Mouse (Mus musculus) intestine, postnatal 0 days (tissue): ENCODE results near the gene Tmcc3. TPM values are rescaled to one million over a fixed set of nuclear protein-coding genes. Genes with fewer than 3 reads are reported as not detected.

Source experiments
- ATAC-seq: fragments of 200-750 bp; cut with Nextera tagmentation; 2 replicates; pipeline ENCODE4 v1.8.0; 2017; ENCODE audit warnings: mild to moderate bottlenecking, moderate TSS enrichment, moderate library complexity
- H3K27ac ChIP-seq: fragments of 300-500 bp; sonication (generic); 2 replicates; pipeline ENCODE4 v1.5.1; 2014; ENCODE audit warnings: mild to moderate bottlenecking, low read depth, low read length, moderate library complexity
- H3K27me3 ChIP-seq: fragments of 300-500 bp; sonication (generic); replicated peaks from 2 replicates; pipeline ENCODE4 v1.6.1; 2014; ENCODE audit warnings: low read length, mixed read lengths; ENCODE audit not compliant: control insufficient read depth, insufficient read depth
- H3K36me3 ChIP-seq: fragments of 300-500 bp; sonication (generic); 2 replicates; pipeline ENCODE4 v1.6.1; 2014; ENCODE audit warnings: mild to moderate bottlenecking, moderate library complexity; ENCODE audit not compliant: control insufficient read depth, insufficient read depth
- H3K4me1 ChIP-seq: fragments of 300-500 bp; sonication (generic); replicated peaks from 2 replicates; pipeline ENCODE4 v1.6.1; 2014; ENCODE audit warnings: antibody characterized with exemption, low read length, mixed read lengths; ENCODE audit not compliant: control insufficient read depth, insufficient read depth
- H3K4me2 ChIP-seq: fragments of 300-500 bp; sonication (generic); replicated peaks from 2 replicates; pipeline ENCODE4 v1.6.1; 2014; ENCODE audit warnings: low read depth, mild to moderate bottlenecking, moderate library complexity
- H3K4me3 ChIP-seq: fragments of 300-500 bp; sonication (generic); 2 replicates; pipeline ENCODE4 v1.5.1; 2014; ENCODE audit warnings: low read depth, low read length
- H3K9ac ChIP-seq: fragments of 300-500 bp; sonication (generic); 2 replicates; pipeline ENCODE4 v1.6.1; 2014; ENCODE audit warnings: mild to moderate bottlenecking, low read depth, low read length
- H3K9me3 ChIP-seq: fragments of 300-500 bp; sonication (generic); 2 replicates; pipeline ENCODE4 v1.6.1; 2016; ENCODE audit warnings: mixed run types; ENCODE audit not compliant: control insufficient read depth
- CTCF ChIP-seq: sonication (generic); IDR thresholded peaks from 2 replicates; pipeline ENCODE4 v1.5.1; 2016; ENCODE audit warnings: low read depth, mild to moderate bottlenecking, control low read depth, antibody characterized with exemption, moderate library complexity
- WGBS: fragments of 180-500 bp; shearing (Covaris S2); extraction: QIAGEN DNeasy Blood & Tissue Kit; methylation state at CpG from one replicate; pipeline ENCODE4 v1.1.7; 2014; 5-methylcytosine and 5-hydroxymethylcytosine counted together
- polyA plus RNA-seq: library from polyadenylated mRNA; unstranded; fragments of >200 nt; fragmentation: Nextera tagmentation; extraction: Ambion mirVana; gene quantifications from 2 replicates; pipeline ENCODE4 v1.2.1, GENCODE M21; 2015

Tmcc3 gene
- polyA plus RNA-seq, 1 experiment from 2014 or later: 10.0 TPM

- TF ChIP-seq CTCF: no peak
- H3K4me1 ChIP-seq: no peaks in the 10 kb centered on the region
These were observed 42.3 kb downstream of the Tmcc3 start for GRCm38 (mm10) chr10:94354005-94354404.

GRCm38 (mm10) chr10:94354427-94354826 lies 42.7 kb downstream of the Tmcc3 start:
- no peak for ATAC-seq
- TF ChIP-seq CTCF: no peak
- no peaks in the 10 kb centered on the region for H3K4me1 ChIP-seq
- no peak overlapping the region for H3K4me2 ChIP-seq
- H3K9me3 ChIP-seq: no peaks in the 10 kb centered on the region
- WGBS: 66% methylated on average over 3 of the region's 3 CpGs
- no peak overlapping the region for H3K4me3 ChIP-seq
- no peak overlapping the region for H3K9ac ChIP-seq
- H3K27me3 ChIP-seq: no peaks in the 10 kb centered on the region
- no peaks in the 10 kb centered on the region for H3K36me3 ChIP-seq
- no peak overlapping the region for H3K27ac ChIP-seq

More at GRCm38 (mm10) chr10:94354005-94354404, 42.3 kb downstream of the Tmcc3 start:
- Histone ChIP-seq H3K4me2 (no peak overlapping the region), H3K36me3 (no peaks in the 10 kb centered on the region), H3K9ac (no peak overlapping the region), H3K4me3 (no peak overlapping the region), H3K9me3 (no peaks in the 10 kb centered on the region), H3K27ac (no peak overlapping the region), H3K27me3 (no peaks in the 10 kb centered on the region)
- ATAC-seq: no peak
- 73% methylated on average over 4 of the region's 4 CpGs for WGBS

- 86% methylated on average over 13 of the region's 13 CpGs for WGBS
- H3K9me3 ChIP-seq: no peaks in the 10 kb centered on the region
- H3K4me2 ChIP-seq: no peak overlapping the region
- no peak for TF ChIP-seq CTCF
- H3K4me1 ChIP-seq: no peaks in the 10 kb centered on the region
- no peak overlapping the region for H3K9ac ChIP-seq
- H3K27ac ChIP-seq: no peak overlapping the region
- no peaks in the 10 kb centered on the region for H3K36me3 ChIP-seq
- ATAC-seq: no peak
- H3K4me3 ChIP-seq: no peak overlapping the region
- no peaks in the 10 kb centered on the region for H3K27me3 ChIP-seq
These were observed 44.9 kb downstream of the Tmcc3 start for GRCm38 (mm10) chr10:94356504-94357169.

GRCm38 (mm10) chr10:94360664-94361063 lies 48.9 kb downstream of the Tmcc3 start:
- WGBS: 50% methylated on average over 1 of the region's 1 CpGs
- no peak overlapping the region for H3K9ac ChIP-seq

GRCm38 (mm10) chr10:94371293-94371692 lies 59.5 kb downstream of the Tmcc3 start:
- Histone ChIP-seq H3K9ac (no peak overlapping the region), H3K4me1 (no peaks in the 10 kb centered on the region), H3K27me3 (no peaks in the 10 kb centered on the region), H3K36me3 (no peaks in the 10 kb centered on the region), H3K9me3 (no peaks in the 10 kb centered on the region), H3K27ac (no peak overlapping the region), H3K4me2 (no peak overlapping the region), H3K4me3 (no peak overlapping the region)
- no peak for TF ChIP-seq CTCF
- WGBS: 63% methylated on average over 2 of the region's 2 CpGs
- no peak for ATAC-seq

More at GRCm38 (mm10) chr10:94360664-94361063, 48.9 kb downstream of the Tmcc3 start:
- Histone ChIP-seq H3K4me3 (no peak overlapping the region), H3K4me1 (no peaks in the 10 kb centered on the region), H3K9me3 (no peaks in the 10 kb centered on the region), H3K27me3 (no peaks in the 10 kb centered on the region), H3K36me3 (no peaks in the 10 kb centered on the region), H3K4me2 (no peak overlapping the region), H3K27ac (no peak overlapping the region)
- no peak for ATAC-seq
- no peak for TF ChIP-seq CTCF

GRCm38 (mm10) chr10:94376941-94377340 lies 65.2 kb downstream of the Tmcc3 start:
- Histone ChIP-seq H3K4me3 (no peak overlapping the region), H3K27ac (no peak overlapping the region), H3K4me1 (0 out of 2 replicates have a peak, but pooled peaks cover 2% of the 10 kb centered on the region), H3K9me3 (no peaks in the 10 kb centered on the region), H3K4me2 (no peak overlapping the region), H3K9ac (no peak overlapping the region), H3K36me3 (no peaks in the 10 kb centered on the region), H3K27me3 (no peaks in the 10 kb centered on the region)
- 59% methylated on average over 4 of the region's 4 CpGs for WGBS
- no peak for TF ChIP-seq CTCF
- ATAC-seq: no peak
